ENCODE assay signal across 8 mouse cellular contexts in the genomic region with DNA sequence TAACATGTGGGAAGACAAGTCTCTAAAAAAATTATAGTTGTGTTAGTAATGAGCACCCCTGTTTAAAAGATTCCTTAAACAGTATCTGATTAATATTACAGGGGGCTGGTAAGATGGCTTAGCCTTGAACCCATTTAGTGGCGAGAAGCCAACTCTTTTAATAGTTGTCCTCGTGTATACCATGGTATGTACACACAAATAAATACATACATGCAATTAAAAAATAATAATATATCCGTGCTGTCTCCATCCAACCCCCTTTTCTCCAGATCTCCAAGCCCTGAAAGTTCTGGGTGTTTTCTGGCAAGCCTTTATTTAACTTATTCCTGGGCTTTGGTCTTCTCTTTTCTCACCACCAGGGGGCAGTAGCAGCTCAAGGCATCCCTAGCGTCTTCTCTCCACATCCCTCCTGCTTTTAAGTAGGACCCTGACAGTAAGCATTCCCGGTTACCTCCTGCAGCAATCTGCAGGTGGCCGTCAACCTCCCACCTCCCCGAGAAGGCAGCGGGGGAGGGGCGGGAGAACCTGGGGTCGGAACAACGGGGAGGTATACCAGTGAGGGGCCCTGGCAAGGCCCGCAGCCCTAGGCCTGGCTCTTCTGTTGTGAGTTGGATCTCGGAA. TPM values are rescaled to one million over a fixed set of nuclear protein-coding genes. Genes with fewer than 3 reads are reported as not detected.
DNase-seq lines count a peak whose midpoint lies in the region; ATAC-seq lines count a peak whose summit lies in the region.

No protein-coding gene starts in this region.

- ATAC-seq in hindbrain, embryonic 16.5 days, result peak; percentile 48; the same call in 1 of the 2 replicates
- ATAC-seq in inflammation-experienced regulatory T-cells, adult 6 months, result no peak

- WGBS in hindbrain, embryonic 16.5 days, result 15% methylated on average over 13 of the region's 13 CpGs

- peak overlapping the region; percentile 53 for H3K4me2 ChIP-seq in hindbrain, embryonic 16.5 days (ENCODE audit: low read length)

- peak; percentile 70 for DNase-seq in WW6 (ENCODE audit: low read depth, low spot score)
- DNase-seq in cerebellum, postnatal 10 days, result peak; percentile 88 to 92
- peak; percentile 47 to 94 for DNase-seq in frontal cortex, adult 2 months (ENCODE audit: extremely low spot score in 1 of 2, low spot score in 1 of 2)
- DNase-seq in layer of hippocampus, postnatal 36 days, result peak; percentile 39 to 56
- peak; percentile 31 to 78 for DNase-seq in lung, postnatal 4 days
- peak; percentile 87 to 88 for DNase-seq in right cerebral cortex, adult 2 months (ENCODE audit: low spot score in 2 of 2)

- H3K36me3 ChIP-seq in hindbrain, embryonic 16.5 days (ENCODE audit: control insufficient read depth, insufficient read depth, low read length), result no peaks in the 10 kb centered on the region

- no peaks in the 10 kb centered on the region for H3K9me3 ChIP-seq in hindbrain, embryonic 16.5 days (ENCODE audit: control insufficient read depth, low read length)

- no peak overlapping the region for H3K27ac ChIP-seq in hindbrain, embryonic 16.5 days (ENCODE audit: low read depth, low read length)

- peak overlapping the region; percentile 13; the same call in 1 of the 2 replicates for H3K4me3 ChIP-seq in hindbrain, embryonic 16.5 days (ENCODE audit: low read length)

- H3K4me1 ChIP-seq in hindbrain, embryonic 16.5 days (ENCODE audit: control insufficient read depth, insufficient read depth, low read depth, low read length), result no peaks in the 10 kb centered on the region; the same call in 1 of the 2 replicates

- no peaks in the 10 kb centered on the region for H3K27me3 ChIP-seq in hindbrain, embryonic 16.5 days (replicated peaks; ENCODE audit: control insufficient read depth, insufficient read depth, low read length)

- peak overlapping the region; percentile 56 for H3K9ac ChIP-seq in hindbrain, embryonic 16.5 days (ENCODE audit: low read depth, low read length)

RNA-seq across cellular contexts. Expression of gene Nipal3, which starts 13.7 kb away (rescaled TPM):
- 45.5 and 49.2 TPM in 2 replicates for polyA plus RNA-seq in frontal cortex, adult 2 months (2012; rRNA removed)
- polyA plus RNA-seq in hindbrain, embryonic 16.5 days (2015; fragmentation: Nextera tagmentation; extraction: Ambion mirVana), result 6.8 and 10.7 TPM in 2 replicates
- 10 to 100 TPM; 78.2 to 85.6 TPM for total RNA-seq in layer of hippocampus, postnatal 36 days (2021)
- 10 to 100 TPM in 2 of 3 experiments, 1 to 10 TPM in 1; 10.0 to 18.2 (median 13.6) TPM for polyA plus RNA-seq in inflammation-experienced regulatory T-cells, adult 6 months (2017; shearing (Covaris generic))

RNA-seq across cellular contexts. Expression of gene Stpg1, which starts 13.9 kb away (rescaled TPM):
- 1.1 and 1.5 TPM in 2 replicates for polyA plus RNA-seq in frontal cortex, adult 2 months (2012; rRNA removed)
- 0.39 and 0.41 TPM in 2 replicates for polyA plus RNA-seq in hindbrain, embryonic 16.5 days (2015; fragmentation: Nextera tagmentation; extraction: Ambion mirVana)
- 1 to 10 TPM; 1.1 to 1.8 TPM for total RNA-seq in layer of hippocampus, postnatal 36 days (2021)
- under 1 TPM in 1 of 3 experiments, not detected in 2; 0.19 TPM for polyA plus RNA-seq in inflammation-experienced regulatory T-cells, adult 6 months (2017; shearing (Covaris generic))
